In the genomic region with DNA sequence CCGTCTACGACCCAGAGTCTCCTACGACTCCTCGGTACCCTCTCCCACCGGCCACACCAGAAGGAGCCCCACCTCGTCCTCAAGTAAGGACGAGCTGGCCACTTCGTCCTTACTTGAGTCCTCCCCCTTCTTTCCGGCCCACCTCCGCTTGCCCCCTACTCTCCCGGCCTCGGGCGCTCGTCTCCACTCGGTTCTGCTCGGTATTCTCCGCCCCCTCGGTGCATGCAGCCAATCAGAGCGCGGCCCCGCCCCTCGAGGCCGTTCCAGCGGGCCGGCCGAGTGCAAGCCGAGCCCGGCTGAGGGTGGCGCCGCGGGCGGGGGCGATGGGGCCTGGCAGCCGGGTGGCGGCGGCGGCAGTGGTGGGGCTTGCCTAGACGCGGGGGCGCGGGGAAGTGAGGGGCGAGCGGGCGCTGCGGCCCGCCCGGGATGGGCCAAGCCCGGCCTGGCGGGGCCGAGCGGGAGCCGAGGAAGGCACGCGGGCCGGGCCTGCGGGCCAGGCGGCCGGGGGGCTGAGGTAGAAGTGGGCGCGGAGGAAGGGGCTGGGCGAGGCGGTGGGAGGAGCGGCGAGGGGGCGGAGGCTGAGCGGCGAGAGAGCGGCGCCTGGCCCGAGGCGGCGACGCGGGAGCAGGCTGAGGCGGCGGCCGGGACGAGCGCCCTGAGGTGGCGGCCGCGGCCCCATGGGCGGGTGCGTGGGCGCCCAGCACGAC, we compare ENCODE assay signal across 8 mouse cellular contexts. TPM values are rescaled to one million over a fixed set of nuclear protein-coding genes. Genes with fewer than 3 reads are reported as not detected.
DNase-seq lines count a peak whose midpoint lies in the region; ATAC-seq and TF ChIP-seq lines count a peak whose summit lies in the region.

Gene Ubtd2 (plus strand): TSS at position 571 of the 707 bp plus-strand sequence.

- peak; percentile 73 for ATAC-seq in G1E (ENCODE audit: extremely low read depth, insufficient number of reproducible peaks, low FRiP score, poor library complexity, severe bottlenecking)
- peak; percentile 98 for ATAC-seq in forebrain, postnatal 0 days
- peak; percentile 97 for ATAC-seq in lung, embryonic 15.5 days (ENCODE audit: borderline replicate concordance, extremely low read depth, low FRiP score, low TSS enrichment)

- peak within 1 kb of the TSS; percentile 92 for H3K27ac ChIP-seq in forebrain, postnatal 0 days (ENCODE audit: low read depth, low read length)
- peak within 1 kb of the TSS; percentile 97 for H3K27ac ChIP-seq in lung, embryonic 15.5 days

- peaks cover 15% of the 10 kb centered on the region for H3K9me3 ChIP-seq in G1E (replicated peaks)
- no peaks in the 10 kb centered on the region for H3K9me3 ChIP-seq in forebrain, postnatal 0 days (ENCODE audit: low read length)
- H3K9me3 ChIP-seq in lung, embryonic 15.5 days, result no peaks in the 10 kb centered on the region

- H3K9ac ChIP-seq in forebrain, postnatal 0 days, result peak within 1 kb of the TSS; percentile 80
- H3K9ac ChIP-seq in lung, embryonic 15.5 days, result peak within 1 kb of the TSS; percentile 85

- H3K36me3 ChIP-seq in G1E (replicated peaks), result no peaks in the 10 kb centered on the region
- no peaks in the 10 kb centered on the region for H3K36me3 ChIP-seq in forebrain, postnatal 0 days (ENCODE audit: insufficient read depth)
- H3K36me3 ChIP-seq in lung, embryonic 15.5 days, result no peaks in the 10 kb centered on the region

- DNase-seq in G1E (ENCODE audit: low spot score), result peak; percentile 46
- peak; percentile 98 to 99 for DNase-seq in cerebellum, adult 18-20 months
- DNase-seq in forebrain, postnatal 0 days, result peak; percentile 97
- DNase-seq in heart, postnatal 4 days, result peak; percentile 99
- peak; percentile 89 to 93 for DNase-seq in layer of hippocampus, adult 8-10 months (ENCODE audit: low spot score in 2 of 2)
- DNase-seq in ovary, adult 18-20 months (ENCODE audit: low spot score), result peak; percentile 93
- DNase-seq in thymus, postnatal 0 days (ENCODE audit: low spot score), result peak; percentile 95

- H3K4me2 ChIP-seq in forebrain, postnatal 0 days (ENCODE audit: low read depth), result peak within 1 kb of the TSS; percentile 95
- peak within 1 kb of the TSS; percentile 88 for H3K4me2 ChIP-seq in lung, embryonic 15.5 days

- 3% methylated on average over 62 of the region's 86 CpGs for WGBS in forebrain, postnatal 0 days
- WGBS in lung, embryonic 15.5 days, result under 1% methylated on average over 83 of the region's 86 CpGs

- peaks cover 9% of the 10 kb centered on the region; the same call in 1 of the 2 replicates for H3K4me1 ChIP-seq in G1E (ENCODE audit: insufficient read depth, low read depth, low read length)
- peaks cover 6% of the 10 kb centered on the region; the same call in 1 of the 2 replicates for H3K4me1 ChIP-seq in forebrain, postnatal 0 days (ENCODE audit: insufficient read depth)
- H3K4me1 ChIP-seq in lung, embryonic 15.5 days, result peaks cover 17% of the 10 kb centered on the region; the same call in 1 of the 2 replicates

- H3K27me3 ChIP-seq in G1E (ENCODE audit: insufficient read depth, low read length), result peaks cover 12% of the 10 kb centered on the region
- H3K27me3 ChIP-seq in forebrain, postnatal 0 days (ENCODE audit: insufficient read depth, low read length), result no peaks in the 10 kb centered on the region
- no peaks in the 10 kb centered on the region for H3K27me3 ChIP-seq in lung, embryonic 15.5 days

- H3K4me3 ChIP-seq in G1E (ENCODE audit: low read depth, low read length), result peak within 1 kb of the TSS; percentile 68
- H3K4me3 ChIP-seq in forebrain, postnatal 0 days (ENCODE audit: low read depth, low read length), result peak within 1 kb of the TSS; percentile 71
- peak within 1 kb of the TSS; percentile 69 for H3K4me3 ChIP-seq in lung, embryonic 15.5 days

- TF ChIP-seq CTCF in G1E (IDR thresholded peaks at IDR 0.05; ENCODE audit: low read depth, low read length), result no peak
- TF ChIP-seq CTCF in forebrain, postnatal 0 days (IDR thresholded peaks at IDR 0.05; ENCODE audit: low read depth), result no peak

RNA-seq across cellular contexts. Expression of gene Ubtd2, which starts in this region (rescaled TPM):
- total RNA-seq in G1E (2014; fragmentation: Nextera tagmentation), result not detected in 2 replicates
- 0.11 and 0.46 TPM in 2 replicates for total RNA-seq in G1E (2017)
- 0.29 and 0.33 TPM in 2 replicates for polyA plus RNA-seq in G1E (2012)
- total RNA-seq in forebrain, postnatal 0 days (2014; rRNA removed), result 56.1 and 72.0 TPM in 2 replicates
- polyA plus RNA-seq in forebrain, postnatal 0 days (2015; fragmentation: Nextera tagmentation; extraction: Ambion mirVana), result 36.0 and 41.6 TPM in 2 replicates
- 10 to 100 TPM; 24.3 to 26.1 TPM for total RNA-seq in heart, postnatal 4 days (2021)
- total RNA-seq in layer of hippocampus, adult 8-10 months (2022), result 10 to 100 TPM; 26.3 to 28.8 (median 28.3) TPM
- 46.8 and 48.4 TPM in 2 replicates for polyA plus RNA-seq in lung, embryonic 15.5 days (2015; fragmentation: Nextera tagmentation; extraction: Ambion mirVana)
- polyA plus RNA-seq in thymus, postnatal 0 days (2015; fragmentation: Nextera tagmentation; extraction: Ambion mirVana), result 15.4 and 16.1 TPM in 2 replicates

Comparison
In these comparisons a context has a peak if more than half of its experiments do, and no peak if none do; other contexts are left out.
1. Peak in every context shown above with its lines: DNase-seq, ATAC-seq, H3K4me3 ChIP-seq and H3K27ac ChIP-seq.
2. RNA of gene Ubtd2 (total RNA-seq): 56.1 to 72.0 TPM in forebrain, postnatal 0 days, 26.3 to 28.8 TPM in layer of hippocampus, adult 8-10 months and 24.3 to 26.1 TPM in heart, postnatal 4 days; 0.11 to 0.46 TPM in G1E; every median in the first group is over 10 times any median in the second.
3. RNA of gene Ubtd2 (polyA plus RNA-seq): 46.8 to 48.4 TPM in lung, embryonic 15.5 days, 36.0 to 41.6 TPM in forebrain, postnatal 0 days and 15.4 to 16.1 TPM in thymus, postnatal 0 days; 0.29 to 0.33 TPM in G1E; every median in the first group is over 10 times any median in the second.
4. Peak in DNase-seq, ATAC-seq and H3K4me3 ChIP-seq in G1E; RNA of the gene not detected or under 1 TPM.
5. DNase-seq: peak in every context shown above with its lines; median percentile 99 in heart, postnatal 4 days; 98 in cerebellum, adult 18-20 months; 97 in forebrain, postnatal 0 days; 95 in thymus, postnatal 0 days; 93 in ovary, adult 18-20 months; 91 in layer of hippocampus, adult 8-10 months; 46 in G1E.